Mouse (Mus musculus) yolk sac, embryonic 10.5 days (tissue): ENCODE measurements around the gene Meis1.

Experiments
- DNase-seq: peaks from one replicate; pipeline ENCODE4 v3.0.0-alpha.2; 2017; ENCODE audit warnings: low spot score

Gene Meis1

DNA sequence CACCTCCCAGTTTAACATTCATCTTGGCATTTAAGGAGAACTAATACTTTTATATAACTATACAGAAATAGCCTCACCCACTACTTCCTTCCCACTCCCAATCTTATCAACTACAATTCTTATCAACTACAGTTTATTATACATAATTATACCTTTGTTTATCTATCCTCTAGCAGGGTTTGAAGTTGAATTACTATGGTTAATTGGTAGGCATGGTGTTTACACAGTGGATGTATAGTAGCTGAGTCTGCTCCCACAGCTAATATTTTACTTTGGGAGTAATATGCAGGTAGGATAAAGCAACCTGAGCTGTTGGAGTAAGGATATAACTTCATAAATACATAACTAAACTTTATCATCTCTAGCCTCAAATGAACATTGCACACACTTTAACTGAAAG is 188.7 kb downstream of the Meis1 start:
- DNase-seq, result no peak
